Mouse (Mus musculus) intestine, embryonic 14.5 days (tissue): ENCODE measurements around the gene Chd9. TPM values are rescaled to one million over a fixed set of nuclear protein-coding genes. Genes with fewer than 3 reads are reported as not detected.

Experiments
- ATAC-seq: fragments of 200-750 bp; cut with Nextera tagmentation; replicated peaks from 2 replicates; pipeline ENCODE4 v1.8.0; 2017; ENCODE audit warnings: low read depth, moderate number of reproducible peaks, moderate TSS enrichment, moderate library complexity; ENCODE audit not compliant: low FRiP score, low TSS enrichment
- DNase-seq: peaks from one replicate; pipeline ENCODE4 v3.0.0-alpha.2; 2018; ENCODE audit warnings: low spot score
- H3K27ac ChIP-seq: fragments of 300-500 bp; sonication (generic); 2 replicates; pipeline ENCODE4 v1.5.1; 2014; ENCODE audit warnings: low read depth, mild to moderate bottlenecking, control low read depth
- H3K27me3 ChIP-seq: fragments of 300-500 bp; sonication (generic); replicated peaks from 2 replicates; pipeline ENCODE4 v1.6.1; 2014; ENCODE audit warnings: low read length, control low read depth; ENCODE audit not compliant: control insufficient read depth, insufficient read depth
- H3K36me3 ChIP-seq: fragments of 300-500 bp; sonication (generic); 2 replicates; pipeline ENCODE4 v1.6.1; 2014; ENCODE audit warnings: low read length, control low read depth; ENCODE audit not compliant: control insufficient read depth, insufficient read depth
- H3K4me1 ChIP-seq: fragments of 300-500 bp; sonication (generic); replicated peaks from 2 replicates; pipeline ENCODE4 v1.6.1; 2014; ENCODE audit warnings: low read length, control low read depth, mixed read lengths; ENCODE audit not compliant: control insufficient read depth, insufficient read depth
- H3K4me2 ChIP-seq: fragments of 300-500 bp; sonication (generic); 2 replicates; pipeline ENCODE4 v1.6.1; 2014; ENCODE audit warnings: low read length
- H3K4me3 ChIP-seq: fragments of 300-500 bp; sonication (generic); 2 replicates; pipeline ENCODE4 v1.5.1; 2014; ENCODE audit warnings: low read depth, low read length, control low read depth, mixed read lengths
- H3K9ac ChIP-seq: fragments of 300-500 bp; sonication (generic); 2 replicates; pipeline ENCODE4 v1.6.1; 2014; ENCODE audit warnings: mild to moderate bottlenecking, low read length
- H3K9me3 ChIP-seq: fragments of 300-500 bp; sonication (generic); 2 replicates; pipeline ENCODE4 v1.6.1; 2016; ENCODE audit warnings: low read length, control low read depth; ENCODE audit not compliant: control insufficient read depth
- WGBS: fragments of 180-500 bp; shearing (Covaris S2); extraction: QIAGEN DNeasy Blood & Tissue Kit; methylation state at CpG from one replicate; pipeline ENCODE4 v1.1.7; 2014; 5-methylcytosine and 5-hydroxymethylcytosine counted together
- polyA plus RNA-seq: library from polyadenylated mRNA; unstranded; fragments of >200 nt; fragmentation: Nextera tagmentation; extraction: Ambion mirVana; gene quantifications from 2 replicates; pipeline ENCODE4 v1.2.1, GENCODE M21; 2014

Gene Chd9
- polyA plus RNA-seq, 1 experiment from 2014 or later = 120 TPM

- Histone ChIP-seq H3K4me3 (peak overlapping the region; percentile 85), H3K4me2 (peak overlapping the region; percentile 73), H3K27me3 (no peaks in the 10 kb centered on the region), H3K9me3 (no peaks in the 10 kb centered on the region), H3K4me1 (peaks cover 5% of the 10 kb centered on the region), H3K27ac (no peak overlapping the region), H3K36me3 (no peaks in the 10 kb centered on the region), H3K9ac (peak overlapping the region; percentile 33)
- WGBS = 9% methylated on average over 10 of the region's 10 CpGs
- peak; percentile 4; the same call in 1 of the 2 replicates for ATAC-seq
- DNase-seq = no peak
Observed at GRCm38 (mm10) chr8:91069407-91069806, 241.3 kb downstream of the Chd9 start.

GRCm38 (mm10) chr8:91069834-91070233, 241.7 kb downstream of the Chd9 start, which contains the start of gene Rbl2:
Gene Rbl2 (plus strand): TSS chr8:91070057.
- 0% methylated on average over 25 of the region's 25 CpGs for WGBS
- peak; percentile 96 for ATAC-seq

GRCm38 (mm10) chr8:91070275-91070859, 242.2 kb downstream of the Chd9 start:
- Histone ChIP-seq H3K4me2 (peak overlapping the region; percentile 56), H3K27ac (peak overlapping the region; percentile 69; the same call in 1 of the 2 replicates), H3K27me3 (no peaks in the 10 kb centered on the region), H3K9ac (peak overlapping the region; percentile 65), H3K9me3 (no peaks in the 10 kb centered on the region), H3K4me1 (peaks cover 5% of the 10 kb centered on the region), H3K4me3 (peak overlapping the region; percentile 85), H3K36me3 (no peaks in the 10 kb centered on the region; the same call in 1 of the 2 replicates)
- DNase-seq (peak; percentile 84), ATAC-seq (peak; percentile 77)
- WGBS = under 1% methylated on average over 34 of the region's 34 CpGs

More at GRCm38 (mm10) chr8:91069834-91070233, 241.7 kb downstream of the Chd9 start, which contains the start of gene Rbl2:
- H3K4me1 ChIP-seq = peaks cover 5% of the 10 kb centered on the region
- peak within 1 kb of the TSS; percentile 65 for H3K9ac ChIP-seq
- no peaks in the 10 kb centered on the region for H3K36me3 ChIP-seq
- H3K9me3 ChIP-seq = no peaks in the 10 kb centered on the region
- peak within 1 kb of the TSS; percentile 73 for H3K4me2 ChIP-seq
- H3K4me3 ChIP-seq = peak within 1 kb of the TSS; percentile 85
- peak; percentile 98 for DNase-seq
- H3K27ac ChIP-seq = peak within 1 kb of the TSS; percentile 69; the same call in 1 of the 2 replicates
- no peaks in the 10 kb centered on the region for H3K27me3 ChIP-seq

DNA sequence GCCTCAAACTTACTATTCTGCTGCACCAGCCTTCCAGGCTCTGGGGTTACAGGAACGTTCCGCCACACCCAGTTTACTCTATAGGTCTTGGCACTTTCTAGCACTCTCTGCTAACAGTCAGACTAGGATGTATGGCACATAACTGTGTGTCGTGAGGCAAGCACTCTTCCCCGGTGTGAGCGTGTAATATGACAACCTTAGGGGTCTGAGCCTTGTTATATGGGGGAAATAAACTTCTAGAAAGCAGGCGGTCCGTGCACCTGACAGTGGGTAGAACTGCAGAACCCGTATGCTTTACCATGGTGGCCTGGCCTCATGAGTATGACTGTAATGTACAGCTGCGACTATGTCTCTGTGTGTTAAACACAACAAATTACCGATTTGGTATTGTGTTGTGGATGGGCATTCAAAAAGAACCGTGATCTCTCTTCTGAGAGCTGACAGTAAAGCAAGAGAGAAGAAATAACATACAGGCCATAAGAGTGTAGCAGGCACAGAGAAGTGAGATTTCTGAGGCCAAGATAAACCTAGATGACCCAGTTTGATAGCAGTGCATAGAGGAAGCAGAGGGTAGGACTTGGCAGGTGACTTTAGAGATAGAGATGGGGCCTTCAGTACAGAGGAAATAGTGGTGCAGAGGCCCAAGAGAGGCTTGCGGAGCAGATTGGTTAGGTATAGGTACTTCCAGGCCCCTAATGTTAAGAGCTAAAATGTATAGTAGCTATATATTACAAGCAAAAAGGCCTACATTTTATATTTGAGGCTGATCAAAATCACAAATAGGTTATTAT, 249.1 kb downstream of the Chd9 start:
- ATAC-seq = no peak
- no peak overlapping the region for H3K4me3 ChIP-seq

DNA sequence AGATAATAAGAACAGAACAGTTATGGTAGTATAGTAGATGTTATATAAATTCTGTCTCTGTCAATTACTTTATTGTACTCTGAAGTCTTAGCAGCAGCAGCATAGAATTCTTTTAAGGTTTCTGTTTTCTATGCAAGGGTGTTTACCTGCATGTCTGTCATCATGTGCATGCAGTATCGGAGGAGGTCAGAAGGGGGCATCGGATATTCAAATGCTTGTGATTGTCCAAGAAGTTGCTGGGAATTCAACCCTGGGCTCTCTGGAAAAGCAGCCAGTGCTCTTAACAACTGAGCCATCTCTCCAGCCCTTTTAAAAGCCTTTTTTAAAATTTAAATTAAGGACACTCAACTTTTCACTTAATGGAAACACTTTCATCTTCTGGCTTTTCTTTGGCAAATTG, 251.5 kb downstream of the Chd9 start:
- 97% methylated on average over 2 of the region's 2 CpGs for WGBS
- ATAC-seq (no peak), DNase-seq (no peak)
- H3K9ac ChIP-seq = no peak overlapping the region
- H3K9me3 ChIP-seq = no peaks in the 10 kb centered on the region
- H3K27me3 ChIP-seq = no peaks in the 10 kb centered on the region
- H3K4me2 ChIP-seq = no peak overlapping the region
- H3K36me3 ChIP-seq = peaks cover 33% of the 10 kb centered on the region
- H3K4me1 ChIP-seq = no peaks in the 10 kb centered on the region
- H3K4me3 ChIP-seq = no peak overlapping the region
- H3K27ac ChIP-seq = no peak overlapping the region

More for the DNA sequence above, 249.1 kb downstream of the Chd9 start:
- no peak for DNase-seq
- 94% methylated on average over 12 of the region's 12 CpGs for WGBS
- Histone ChIP-seq H3K9ac (no peak overlapping the region), H3K4me2 (no peak overlapping the region), H3K9me3 (no peaks in the 10 kb centered on the region), H3K4me1 (no peaks in the 10 kb centered on the region), H3K27ac (no peak overlapping the region), H3K36me3 (peaks cover 26% of the 10 kb centered on the region), H3K27me3 (no peaks in the 10 kb centered on the region)

DNA sequence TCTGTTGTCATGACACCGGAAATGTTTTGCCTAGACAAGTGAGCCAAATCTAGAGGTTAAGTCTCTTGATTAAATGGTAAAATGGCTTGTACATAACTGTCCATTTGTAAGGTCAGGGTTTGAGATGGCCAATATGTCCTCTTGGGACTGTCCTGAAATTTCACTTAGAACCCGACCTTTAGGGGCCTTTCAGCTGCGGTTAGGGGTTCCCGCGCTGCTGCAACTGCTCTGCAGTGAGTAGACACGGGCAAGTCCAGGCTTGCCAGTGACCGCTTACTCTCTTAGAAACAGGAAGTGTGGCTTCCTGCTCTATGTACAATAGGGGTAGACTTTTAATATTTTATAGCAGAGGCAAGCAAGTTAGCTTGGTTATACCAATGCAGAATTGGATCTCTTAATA, 253.8 kb downstream of the Chd9 start:
- no peaks in the 10 kb centered on the region for H3K4me1 ChIP-seq
- no peak overlapping the region for H3K4me3 ChIP-seq
- H3K9ac ChIP-seq = no peak overlapping the region
- H3K27ac ChIP-seq = no peak overlapping the region
- peaks cover 43% of the 10 kb centered on the region for H3K36me3 ChIP-seq
- no peak overlapping the region for H3K4me2 ChIP-seq
- DNase-seq (no peak), ATAC-seq (no peak)
- WGBS = 81% methylated on average over 7 of the region's 7 CpGs
- no peaks in the 10 kb centered on the region for H3K27me3 ChIP-seq
- no peaks in the 10 kb centered on the region for H3K9me3 ChIP-seq

DNA sequence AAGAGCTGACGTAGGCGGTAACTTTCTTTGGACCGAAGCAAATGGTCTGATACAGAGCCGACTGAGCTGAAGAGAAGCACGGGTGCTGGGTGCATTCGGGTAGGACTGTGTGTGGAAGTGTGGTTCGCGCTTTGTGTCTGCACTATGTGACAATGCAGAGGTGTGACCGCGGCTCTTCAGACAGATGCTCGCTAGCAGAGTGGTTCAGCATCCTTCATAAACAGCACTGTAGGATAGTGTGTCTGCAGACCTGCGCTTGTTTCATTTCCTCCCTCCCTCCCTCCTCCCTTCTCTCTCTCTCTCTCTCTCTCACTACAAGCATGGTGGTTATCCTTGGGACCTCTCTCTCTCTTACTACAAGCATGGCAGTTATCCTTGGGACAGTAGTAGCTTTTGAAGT, 254.3 kb downstream of the Chd9 start:
- WGBS = 91% methylated on average over 12 of the region's 12 CpGs

DNA sequence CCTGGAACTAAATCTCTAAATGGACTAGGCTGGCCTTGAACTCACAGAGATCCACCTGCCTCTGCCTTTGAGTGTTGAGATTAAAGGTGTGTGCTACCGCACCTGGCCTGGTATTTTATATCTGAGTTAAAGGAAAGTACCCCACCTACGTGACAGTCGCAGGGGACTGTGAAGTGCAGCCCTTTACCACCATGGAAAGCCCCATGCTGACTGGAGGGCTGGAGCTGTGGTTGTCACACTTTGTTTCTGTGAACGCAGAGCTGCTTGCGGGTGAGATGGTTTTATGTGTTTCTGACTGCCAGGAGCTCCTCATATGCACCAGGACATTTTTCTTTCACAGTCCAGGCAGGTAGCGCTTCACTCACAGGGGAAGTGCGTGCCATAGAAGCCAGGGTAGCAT, 260.3 kb downstream of the Chd9 start:
- no peak overlapping the region for H3K4me3 ChIP-seq
- no peaks in the 10 kb centered on the region for H3K4me1 ChIP-seq
- H3K4me2 ChIP-seq = no peak overlapping the region
- WGBS = 91% methylated on average over 7 of the region's 7 CpGs
- no peaks in the 10 kb centered on the region for H3K9me3 ChIP-seq
- H3K27ac ChIP-seq = no peak overlapping the region
- H3K36me3 ChIP-seq = peaks cover 57% of the 10 kb centered on the region
- ATAC-seq (no peak), DNase-seq (no peak)
- H3K9ac ChIP-seq = no peak overlapping the region
- no peaks in the 10 kb centered on the region for H3K27me3 ChIP-seq

More for the DNA sequence above, 254.3 kb downstream of the Chd9 start:
- H3K9ac ChIP-seq = no peak overlapping the region
- no peak overlapping the region for H3K4me2 ChIP-seq
- ATAC-seq = no peak; the same call in 1 of the 2 replicates
- H3K4me1 ChIP-seq = no peaks in the 10 kb centered on the region
- no peaks in the 10 kb centered on the region for H3K9me3 ChIP-seq
- no peaks in the 10 kb centered on the region for H3K27me3 ChIP-seq
- H3K4me3 ChIP-seq = no peak overlapping the region
- H3K36me3 ChIP-seq = peaks cover 47% of the 10 kb centered on the region
- no peak for DNase-seq
- no peak overlapping the region for H3K27ac ChIP-seq
